In the genomic region with DNA sequence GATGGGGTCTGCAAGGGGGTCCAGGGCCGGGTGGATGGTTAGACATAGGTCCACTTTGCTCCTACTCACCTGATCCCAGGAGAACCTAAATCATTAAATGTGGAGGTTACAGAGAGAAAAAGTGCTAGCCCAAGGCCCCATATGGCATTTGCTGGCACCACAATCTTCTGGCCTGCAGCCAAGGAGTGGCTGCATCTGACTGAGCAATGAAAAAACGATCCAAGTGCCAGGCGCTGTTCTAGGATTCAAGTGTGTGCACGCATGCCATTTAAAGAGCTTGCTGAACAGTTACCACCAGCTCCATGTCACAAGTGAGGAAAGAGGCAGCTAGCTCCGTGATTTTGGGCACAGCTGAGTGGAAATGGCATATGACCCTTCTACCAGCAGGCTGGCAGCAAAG, we compare ENCODE assay signal across 9 mouse cellular contexts. TPM values are rescaled to one million over a fixed set of nuclear protein-coding genes. Genes with fewer than 3 reads are reported as not detected.
DNase-seq lines count a peak whose midpoint lies in the region; ATAC-seq and TF ChIP-seq lines count a peak whose summit lies in the region.
"Had no signal": no experiment of that assay in that cellular context is flagged by ENCODE, and none has a peak within 500 bp of the region (broad histone marks: within the 10 kb centered on the region; RNA-seq: fewer than 3 reads in every experiment).

No protein-coding gene starts in this region.

- H3K9me3 ChIP-seq in stomach, postnatal 0 days (ENCODE audit: control insufficient read depth, low read length): no peaks in the 10 kb centered on the region
- H3K9me3 ChIP-seq: lung, embryonic 15.5 days had no signal

- TF ChIP-seq CTCF in stomach, postnatal 0 days (IDR thresholded peaks at IDR 0.05; ENCODE audit: low read depth): no peak

- DNase-seq in lung, postnatal 14 days: peak; percentile 10
- no peak for DNase-seq in lung, postnatal 10 days
- DNase-seq in brain, adult 2 months (ENCODE audit: low read depth, low spot score): peak; percentile 97
- peak; percentile 59 to 71 for DNase-seq in frontal cortex, postnatal 10 days (ENCODE audit: low spot score in 2 of 2)
- DNase-seq in left cerebral cortex, adult 11 months (ENCODE audit: low spot score): peak; percentile 59
- DNase-seq in stomach, postnatal 0 days (ENCODE audit: low spot score): peak; percentile 69
- DNase-seq in yolk sac, embryonic 10.5 days (ENCODE audit: low spot score): no peak
- DNase-seq in embryo, embryonic 9.5 days (ENCODE audit: extremely low spot score): no peak

- H3K36me3 ChIP-seq in stomach, postnatal 0 days (ENCODE audit: control insufficient read depth, insufficient read depth, low read length): no peaks in the 10 kb centered on the region
- H3K36me3 ChIP-seq: lung, embryonic 15.5 days had no signal

- H3K27ac ChIP-seq in stomach, postnatal 0 days (replicated peaks): no peak overlapping the region
- H3K27ac ChIP-seq: lung, embryonic 15.5 days had no signal

- 61% methylated on average over 5 of the region's 5 CpGs for WGBS in stomach, postnatal 0 days

- H3K9ac ChIP-seq in stomach, postnatal 0 days (ENCODE audit: low read length): no peak overlapping the region
- H3K9ac ChIP-seq: lung, embryonic 15.5 days had no signal

- ATAC-seq in stomach, postnatal 0 days (ENCODE audit: low FRiP score, low TSS enrichment): no peak

- H3K4me1 ChIP-seq in stomach, postnatal 0 days (replicated peaks; ENCODE audit: control insufficient read depth, insufficient read depth): no peaks in the 10 kb centered on the region; the same call in 1 of the 2 replicates

- H3K27me3 ChIP-seq in stomach, postnatal 0 days (ENCODE audit: control insufficient read depth, insufficient read depth, low read length): no peaks in the 10 kb centered on the region
- H3K27me3 ChIP-seq: lung, embryonic 15.5 days had no signal

- TF ChIP-seq EP300 in stomach, postnatal 0 days (optimal IDR thresholded peaks at IDR 0.05): no peak

- no peak overlapping the region for H3K4me3 ChIP-seq in stomach, postnatal 0 days (ENCODE audit: low read depth, low read length)
- H3K4me3 ChIP-seq: lung, embryonic 15.5 days had no signal

- no peak overlapping the region for H3K4me2 ChIP-seq in stomach, postnatal 0 days (replicated peaks; ENCODE audit: low read depth)
- H3K4me2 ChIP-seq: lung, embryonic 15.5 days had no signal

RNA-seq across cellular contexts. Expression of gene Ghrhr, which starts 23.8 kb away (rescaled TPM):
- polyA plus RNA-seq in stomach, postnatal 0 days (2015; fragmentation: Nextera tagmentation; extraction: Ambion mirVana): not detected in 2 replicates

RNA-seq across cellular contexts. Expression of gene Adcyap1r1, which starts 51.9 kb away (rescaled TPM):
- polyA plus RNA-seq in stomach, postnatal 0 days (2015; fragmentation: Nextera tagmentation; extraction: Ambion mirVana): 5.4 and 5.5 TPM in 2 replicates

Comparison
In these comparisons a context has a peak if more than half of its experiments do, and no peak if none do; other contexts are left out.
1. DNase-seq: peak in lung, postnatal 14 days (single experiment), brain, adult 2 months (single experiment), frontal cortex, postnatal 10 days (2 of 2), left cerebral cortex, adult 11 months (single experiment) and stomach, postnatal 0 days (single experiment); none in lung, postnatal 10 days (single experiment), yolk sac, embryonic 10.5 days (single experiment) and embryo, embryonic 9.5 days (single experiment).